Mouse (Mus musculus) ovary, postnatal 36 days (tissue): ENCODE results near the gene Camta1.

Source experiments
- DNase-seq: peaks from one replicate; pipeline ENCODE4 v3.0.0; 2022; ENCODE audit warnings: low spot score, mixed read lengths

Camta1 gene

GRCm38 (mm10) chr4:151738280-151738679 is 123.4 kb downstream of the Camta1 start:
- DNase-seq, result no peak

GRCm38 (mm10) chr4:151732668-151733067 is 129.0 kb downstream of the Camta1 start:
- DNase-seq, result no peak

GRCm38 (mm10) chr4:151730037-151730759 is 131.5 kb downstream of the Camta1 start:
- DNase-seq, result no peak

- no peak for DNase-seq
Measured at GRCm38 (mm10) chr4:151729116-151729515, 132.6 kb downstream of the Camta1 start.

GRCm38 (mm10) chr4:151728391-151729065 is 133.1 kb downstream of the Camta1 start:
- no peak for DNase-seq

- DNase-seq, result no peak
Measured at GRCm38 (mm10) chr4:151726396-151726795, 135.3 kb downstream of the Camta1 start.

- DNase-seq, result no peak
Measured at GRCm38 (mm10) chr4:151724897-151725296, 136.8 kb downstream of the Camta1 start.

GRCm38 (mm10) chr4:151720722-151721467 is 140.8 kb downstream of the Camta1 start:
- no peak for DNase-seq

GRCm38 (mm10) chr4:151718866-151719475 is 142.7 kb downstream of the Camta1 start:
- DNase-seq, result no peak

- no peak for DNase-seq
Measured at GRCm38 (mm10) chr4:151717864-151718263, 143.8 kb downstream of the Camta1 start.

- peak; percentile 20 for DNase-seq
Measured at GRCm38 (mm10) chr4:151713714-151714113, 148.0 kb downstream of the Camta1 start.

- DNase-seq, result no peak
Measured at GRCm38 (mm10) chr4:151711406-151711805, 150.3 kb downstream of the Camta1 start.

GRCm38 (mm10) chr4:151710522-151710921 is 151.2 kb downstream of the Camta1 start:
- DNase-seq, result no peak

GRCm38 (mm10) chr4:151709269-151709668 is 152.4 kb downstream of the Camta1 start:
- DNase-seq, result no peak

GRCm38 (mm10) chr4:151703069-151703735 is 158.5 kb downstream of the Camta1 start:
- DNase-seq, result no peak

GRCm38 (mm10) chr4:151702463-151702862 is 159.2 kb downstream of the Camta1 start:
- no peak for DNase-seq

GRCm38 (mm10) chr4:151695984-151696383 is 165.7 kb downstream of the Camta1 start:
- no peak for DNase-seq

- no peak for DNase-seq
Measured at GRCm38 (mm10) chr4:151694531-151694930, 167.1 kb downstream of the Camta1 start.

- DNase-seq, result no peak
Measured at GRCm38 (mm10) chr4:151694047-151694446, 167.6 kb downstream of the Camta1 start.

- DNase-seq, result no peak
Measured at GRCm38 (mm10) chr4:151690041-151690440, 171.6 kb downstream of the Camta1 start.

- DNase-seq, result no peak
Measured at GRCm38 (mm10) chr4:151688206-151688605, 173.5 kb downstream of the Camta1 start.

- no peak for DNase-seq
Measured at GRCm38 (mm10) chr4:151684596-151684995, 177.1 kb downstream of the Camta1 start.
